Mouse (Mus musculus): ENCODE data around the gene Enpep.

DNA sequence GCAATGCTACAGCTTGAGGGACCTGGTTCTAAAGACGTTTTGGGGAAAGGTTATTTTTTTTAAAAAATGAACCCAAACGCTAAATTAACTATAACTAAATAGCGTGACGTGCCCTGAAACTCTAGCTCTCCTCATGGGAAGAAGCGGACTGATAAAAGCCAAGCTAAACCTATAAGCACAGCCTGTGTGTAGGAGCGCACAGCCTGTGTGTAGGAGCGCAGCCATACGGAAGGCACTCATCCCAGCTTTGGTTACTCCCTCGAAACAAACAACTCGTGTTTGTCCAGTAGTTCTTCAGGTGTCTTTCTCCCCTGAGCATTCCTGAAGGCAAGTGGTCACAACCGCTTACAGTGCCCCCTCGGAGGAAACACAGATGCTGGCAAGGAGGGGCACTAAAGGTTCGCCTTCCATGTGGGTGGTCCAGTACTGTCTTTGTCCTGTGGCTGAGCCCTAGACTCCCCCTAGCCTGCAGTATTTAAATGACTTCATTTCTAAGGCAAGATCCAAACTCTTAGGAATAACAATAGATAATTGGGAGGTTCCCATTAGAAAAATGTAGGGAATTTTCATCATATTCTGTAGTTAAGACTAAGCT, 93.8 kb downstream of the Enpep start:
- TF ChIP-seq CTCF (IDR thresholded peaks at IDR 0.05; ENCODE audit: low read depth, low read length) (no peak), POLR2A (IDR thresholded peaks at IDR 0.05; ENCODE audit: borderline replicate concordance, low read depth, low read length) (no peak)
